Mouse (Mus musculus) spleen, postnatal 4 days (tissue): Measurements from ENCODE around the gene Cetn2.

Source experiments
- DNase-seq, 2 experiments: peaks; one replicate each; pipeline ENCODE4 v3.0.0; 2022; ENCODE audit warnings: low spot score in 2 of 2

Cetn2 gene

DNA sequence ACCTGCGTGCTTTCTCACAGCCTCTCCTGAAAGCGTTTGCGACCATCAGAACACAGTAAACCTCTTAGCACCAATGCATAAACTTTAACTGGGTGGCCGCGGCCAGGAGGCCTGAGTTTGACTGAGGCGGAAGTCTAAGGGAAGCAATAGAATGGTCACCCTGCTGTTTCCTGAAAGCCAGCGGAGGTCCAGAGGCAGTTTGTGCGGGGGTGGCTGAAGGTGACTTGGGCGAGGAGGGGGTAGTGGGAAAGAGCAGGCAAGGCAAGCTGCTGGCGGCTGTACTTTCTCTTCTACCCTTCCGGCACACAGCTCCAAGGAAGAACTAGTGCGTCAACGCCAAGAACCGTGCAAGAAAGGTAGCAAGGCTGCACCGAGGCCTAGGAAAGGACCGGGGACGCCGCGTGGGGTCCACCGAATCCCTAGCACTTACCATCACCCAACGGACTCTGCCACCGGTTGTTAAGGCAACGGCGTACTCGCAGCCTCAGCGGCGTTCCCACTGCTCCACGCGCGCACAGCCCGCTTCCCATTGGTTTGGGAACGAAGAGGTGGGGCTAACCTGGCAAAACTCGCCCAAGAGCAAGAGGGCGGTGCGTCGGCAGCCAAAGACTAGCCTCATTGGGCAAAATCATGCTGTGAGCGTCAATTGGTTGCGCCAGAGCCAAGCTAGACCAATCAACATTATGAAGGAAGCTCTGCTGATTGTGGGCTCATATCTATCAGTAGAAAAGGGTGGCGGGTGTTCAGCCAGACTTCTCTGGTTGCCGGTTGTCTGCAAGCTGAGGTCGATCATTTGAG, at the start of gene Cetn2, which contains the start of gene Nsdhl:
TSS of gene Cetn2 (minus strand) at position 528 of the 798 bp plus-strand sequence.
TSS of gene Nsdhl (plus strand) at position 674 of the 798 bp plus-strand sequence.
- peak; percentile 83 to 87 for DNase-seq

DNA sequence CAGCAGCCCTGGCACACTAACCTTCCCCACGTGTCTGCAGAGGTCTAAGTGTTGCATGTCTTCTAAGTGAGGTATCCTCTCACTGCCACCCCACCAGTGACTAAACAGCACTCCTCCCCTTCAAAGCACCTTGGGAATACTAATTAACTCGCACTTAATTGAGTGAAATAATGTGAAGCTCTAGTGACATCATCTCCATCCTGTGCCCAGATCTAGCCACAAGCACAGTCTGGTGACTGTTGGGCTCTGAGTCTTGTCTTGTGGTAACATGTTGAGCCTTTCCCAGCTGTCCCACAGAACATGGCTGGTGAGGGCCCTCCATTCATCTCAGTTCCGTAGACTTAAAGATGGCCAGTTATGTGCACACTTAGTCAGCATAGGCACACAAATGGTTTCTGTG, 44.5 kb upstream of the Cetn2 start:
- no peak for DNase-seq

GRCm38 (mm10) chrX:72961511-72961910, 43.3 kb upstream of the Cetn2 start:
- DNase-seq: no peak

DNA sequence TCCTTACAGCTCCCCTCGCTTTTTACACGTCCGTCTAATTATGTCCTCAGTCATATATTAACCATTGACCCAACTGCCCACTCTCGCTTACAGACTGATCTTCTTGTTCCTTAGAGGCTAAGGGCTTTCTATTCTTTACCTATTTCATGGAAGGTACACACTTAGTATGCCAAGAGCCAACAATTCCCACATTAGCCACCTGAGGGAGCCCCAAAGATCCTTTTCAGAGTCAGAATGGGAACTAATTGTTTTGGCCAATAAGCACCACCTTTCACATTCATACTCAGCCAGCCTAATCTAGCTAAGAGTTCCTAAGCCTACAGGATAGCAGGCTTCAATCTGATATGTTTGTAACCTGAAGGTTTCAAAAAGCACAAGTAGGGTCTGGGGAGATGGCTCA, 42.2 kb upstream of the Cetn2 start:
- no peak for DNase-seq

- DNase-seq: no peak
These were observed 38.3 kb upstream of the Cetn2 start for GRCm38 (mm10) chrX:72956486-72956885.

DNA sequence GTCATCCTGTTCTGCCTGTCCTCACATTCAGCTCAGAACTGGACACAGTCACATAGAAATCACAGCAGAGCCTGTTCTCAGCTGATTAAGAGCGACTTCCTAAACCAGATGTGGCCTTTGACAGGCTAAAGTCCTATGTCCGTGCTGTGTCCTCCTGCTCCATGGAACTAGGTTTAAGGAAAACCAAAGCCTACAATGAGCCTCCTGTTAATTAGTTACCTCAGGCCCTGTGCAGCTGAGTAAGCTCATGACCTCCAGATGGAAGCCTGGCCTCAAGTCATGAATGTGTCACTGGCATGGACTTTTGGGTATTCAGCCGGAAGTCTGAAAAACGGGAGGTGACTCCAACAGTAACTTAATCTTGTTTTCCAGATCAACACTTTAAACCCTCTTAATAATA, 35.3 kb upstream of the Cetn2 start:
- DNase-seq: no peak

GRCm38 (mm10) chrX:72921391-72921790, 3.2 kb upstream of the Cetn2 start:
- DNase-seq: no peak

- DNase-seq: no peak
These were observed 460 bp upstream of the Cetn2 start for GRCm38 (mm10) chrX:72918682-72919059.

- DNase-seq: no peak
These were observed 6.6 kb downstream of the Cetn2 start for GRCm38 (mm10) chrX:72911611-72912010.

DNA sequence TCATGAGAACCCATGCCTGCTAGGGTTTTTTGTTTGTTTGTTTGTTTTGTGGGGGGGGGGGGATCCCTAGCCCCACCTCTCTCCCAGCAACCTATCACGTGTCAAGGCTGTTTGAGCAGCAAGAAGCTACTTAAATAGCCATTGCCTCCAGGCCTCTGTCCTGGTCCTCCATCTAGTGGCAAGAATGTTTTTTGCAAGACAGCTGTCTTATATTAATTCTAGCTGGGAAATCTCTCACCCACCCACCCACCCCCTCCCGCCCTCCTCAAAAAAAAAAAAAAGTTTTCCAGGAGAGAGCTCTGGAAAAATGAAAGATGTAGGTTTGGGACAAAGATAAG, 9.8 kb downstream of the Cetn2 start:
- no peak for DNase-seq

DNA sequence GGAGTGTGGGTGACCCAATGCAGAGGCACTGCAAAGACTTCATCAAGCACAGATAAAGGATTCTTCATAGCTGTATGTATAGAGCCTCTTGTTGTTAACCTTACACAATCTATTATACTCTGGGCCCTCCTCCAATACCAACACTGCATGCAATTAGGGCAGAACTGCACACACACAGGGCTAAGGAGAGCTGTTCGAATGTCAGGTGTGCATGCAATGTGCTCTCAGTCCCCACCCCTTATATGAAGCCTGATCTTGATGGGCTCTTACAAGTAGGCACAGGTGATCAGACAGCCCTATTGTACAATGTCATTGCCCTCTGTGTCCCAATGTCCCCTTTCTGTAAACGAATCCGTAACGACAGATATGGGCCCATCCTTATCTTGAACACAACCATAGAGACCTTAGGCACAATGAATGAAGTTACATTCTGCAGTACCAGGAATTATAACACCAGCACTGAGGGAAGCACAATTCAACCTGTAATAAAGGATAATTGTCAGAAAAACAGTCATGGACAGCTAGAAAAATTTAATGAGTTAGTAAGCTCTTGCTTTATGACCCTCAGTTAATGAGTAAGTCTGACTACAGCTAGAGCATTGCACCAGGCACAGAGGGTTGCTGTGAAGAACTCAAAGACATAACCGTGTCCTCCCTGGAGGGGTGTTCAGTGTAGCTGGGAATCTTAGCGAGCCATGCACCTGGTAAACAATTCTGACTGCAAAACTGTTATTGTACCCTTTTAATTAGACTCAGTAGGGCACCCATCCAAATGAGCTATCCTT, 10.4 kb downstream of the Cetn2 start:
- no peak for DNase-seq

DNA sequence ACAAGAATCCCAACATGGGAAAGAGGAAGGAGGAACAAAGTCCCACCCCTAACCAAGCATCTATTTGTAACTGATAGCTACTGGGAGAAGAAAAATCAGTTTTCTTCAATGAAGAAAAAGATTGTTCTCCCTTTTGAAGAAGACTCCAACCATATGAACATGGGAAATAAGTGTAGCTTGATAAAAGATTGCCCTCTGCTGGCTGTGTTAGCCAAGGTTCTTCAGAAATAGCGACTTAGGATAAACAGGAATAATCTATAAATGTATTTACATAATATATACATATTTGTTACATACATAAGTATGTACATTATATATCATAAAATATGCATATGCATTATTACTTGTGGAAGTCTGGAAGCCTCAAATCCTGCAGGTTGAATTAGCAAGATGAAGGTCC, 15.7 kb downstream of the Cetn2 start:
- DNase-seq: no peak

DNA sequence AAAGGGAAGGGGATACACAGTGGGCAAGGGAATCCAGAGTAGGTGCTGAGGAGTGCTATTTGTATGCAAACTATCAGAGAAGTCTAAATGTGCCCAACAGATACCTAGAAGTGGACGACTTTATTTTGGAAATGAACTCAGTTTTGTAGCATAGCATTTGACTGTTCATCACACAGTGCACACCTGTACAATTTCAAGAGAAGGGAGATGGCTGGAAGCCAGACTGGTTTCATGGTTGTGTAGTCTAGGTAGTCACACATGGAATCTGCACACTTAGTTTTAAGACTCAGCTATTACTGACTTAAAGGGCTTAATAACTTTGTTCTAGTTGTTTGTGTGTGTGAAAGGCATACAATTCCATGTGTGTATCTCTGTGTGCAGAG, 22.2 kb downstream of the Cetn2 start:
- DNase-seq: no peak

DNA sequence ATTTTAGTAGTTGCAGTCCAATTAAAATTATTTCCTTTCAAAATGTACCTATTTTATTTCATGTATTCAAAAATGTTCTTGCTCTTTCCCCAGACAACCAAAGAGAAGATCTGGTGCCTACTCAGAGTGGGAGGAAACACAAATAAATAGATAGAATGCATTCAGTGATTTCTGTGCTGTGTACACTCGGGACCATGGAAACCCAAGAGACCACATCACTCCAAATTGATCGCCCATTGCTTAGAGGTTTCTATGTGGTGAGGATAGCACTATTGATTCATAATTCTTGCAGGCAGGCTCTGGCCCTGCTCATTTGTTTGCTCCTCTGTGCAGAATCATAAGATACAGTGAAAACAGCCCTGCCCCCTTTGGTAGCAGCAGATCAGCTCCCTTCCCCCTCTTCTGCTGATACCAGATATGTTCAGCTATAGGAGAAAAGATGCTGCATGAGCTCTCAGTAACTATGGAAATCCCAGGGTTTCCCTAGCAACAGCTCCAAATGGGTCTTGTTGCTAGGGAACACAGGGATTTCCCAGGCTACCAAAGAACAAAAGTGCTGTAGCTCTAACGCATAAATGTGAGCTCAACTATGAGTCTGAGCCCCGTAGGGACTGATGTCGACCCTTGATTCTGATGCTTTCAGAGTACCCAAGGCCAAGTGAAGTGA, 22.7 kb downstream of the Cetn2 start:
- DNase-seq: no peak
